Mouse (Mus musculus): ENCODE data around the gene Ccdc30.

GRCm38 (mm10) chr4:119320896-119321550 lies 94.3 kb downstream of the Ccdc30 start:
- no peak for TF ChIP-seq POLR2A (IDR thresholded peaks at IDR 0.05; ENCODE audit: borderline replicate concordance, control insufficient read depth, low read depth, low read length)
- TF ChIP-seq CTCF (IDR thresholded peaks at IDR 0.05; ENCODE audit: control insufficient read depth, insufficient read depth, low read length) = no peak

Measured in bone marrow, adult 2 months (tissue).